Mouse (Mus musculus): Measurements from ENCODE around the gene Arv1.

Gene Arv1

DNA sequence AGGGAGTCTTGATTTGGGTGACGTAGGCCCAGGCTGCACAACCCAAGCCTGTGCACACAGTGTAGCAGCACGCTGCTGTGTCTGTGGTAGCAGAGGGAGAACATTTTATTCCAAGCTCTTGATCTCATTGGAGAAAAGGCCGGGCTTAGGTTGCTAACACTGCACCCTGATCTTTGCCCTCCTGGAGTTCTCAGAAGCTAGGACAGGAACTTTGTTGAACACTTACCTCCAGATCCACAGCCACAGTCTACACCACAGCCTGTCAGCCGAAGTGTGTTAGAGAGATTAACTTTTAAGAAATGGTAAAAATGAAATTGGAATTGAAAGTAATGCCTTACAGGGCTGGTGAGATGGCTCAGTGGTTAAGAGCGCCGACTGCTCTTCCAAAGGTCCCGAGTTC is 2.4 kb downstream of the Arv1 start:
- DNase-seq (ENCODE audit: low spot score): no peak

DNA sequence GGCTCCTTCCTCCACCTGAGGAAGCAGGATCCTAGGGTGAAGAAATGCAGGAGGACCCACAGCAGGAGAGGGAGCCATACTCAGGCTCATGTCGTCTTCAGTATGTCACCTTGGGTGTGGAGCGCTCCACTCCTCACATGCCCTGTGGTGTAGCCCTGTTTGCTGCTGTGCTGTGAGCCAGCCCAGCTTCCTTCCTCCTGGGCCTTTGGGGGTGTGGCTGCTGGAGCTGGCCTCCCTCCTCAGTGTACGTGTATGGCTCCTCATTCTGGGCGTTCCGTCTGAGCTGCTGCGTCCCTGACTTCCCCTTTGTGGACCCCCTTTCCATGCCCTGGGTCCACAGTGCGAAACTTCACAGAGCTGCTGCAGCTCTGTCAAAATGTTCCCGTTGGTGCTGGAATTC is 10.9 kb downstream of the Arv1 start:
- DNase-seq (ENCODE audit: low spot score): no peak

DNA sequence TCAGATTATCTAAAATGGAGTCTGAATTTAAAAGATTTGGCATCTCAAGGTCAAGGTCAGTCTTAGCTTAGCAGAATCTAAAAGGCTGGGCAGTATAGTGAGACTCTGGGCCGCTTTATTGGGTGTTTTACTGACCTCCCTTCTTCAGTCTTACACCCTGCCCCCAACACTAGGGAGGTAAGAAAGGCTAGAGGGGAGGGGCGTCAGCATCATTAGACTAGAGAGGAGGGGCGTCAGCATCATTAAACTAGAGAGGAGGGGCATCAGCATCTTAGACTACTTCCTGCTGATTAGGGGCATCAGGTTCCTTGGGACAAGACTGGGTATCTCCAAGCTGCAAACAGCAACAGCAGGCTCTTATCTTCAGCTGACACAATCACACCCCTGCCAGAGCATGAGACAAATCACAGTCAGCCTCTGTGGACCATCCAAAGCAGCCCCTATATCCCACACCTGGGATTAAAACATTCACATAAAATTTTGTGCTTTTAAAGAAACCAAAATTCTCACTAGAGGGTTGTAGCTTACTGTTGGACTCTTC is 13.5 kb downstream of the Arv1 start:
- DNase-seq (ENCODE audit: low spot score): no peak

DNA sequence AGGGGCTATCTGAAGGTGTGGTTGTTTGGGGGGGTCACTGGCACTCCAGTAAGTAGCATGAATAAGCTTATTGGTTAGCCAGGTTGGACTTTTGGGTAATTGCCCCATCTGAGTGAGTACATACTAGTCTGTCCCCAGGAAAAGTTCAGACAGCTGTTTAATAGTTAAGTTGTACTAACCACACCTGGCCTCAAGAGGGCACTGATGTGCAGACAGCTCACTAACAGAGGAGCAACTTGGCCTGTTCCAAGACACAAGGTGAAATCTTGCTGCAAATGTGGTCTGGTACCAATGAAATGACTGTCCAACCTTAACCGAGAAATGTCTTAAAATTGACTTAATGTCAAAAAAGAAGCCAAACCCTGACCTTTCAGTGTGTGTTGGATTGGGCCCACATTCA is 17.3 kb downstream of the Arv1 start:
- peak; percentile 25 for DNase-seq (ENCODE audit: low spot score)

DNA sequence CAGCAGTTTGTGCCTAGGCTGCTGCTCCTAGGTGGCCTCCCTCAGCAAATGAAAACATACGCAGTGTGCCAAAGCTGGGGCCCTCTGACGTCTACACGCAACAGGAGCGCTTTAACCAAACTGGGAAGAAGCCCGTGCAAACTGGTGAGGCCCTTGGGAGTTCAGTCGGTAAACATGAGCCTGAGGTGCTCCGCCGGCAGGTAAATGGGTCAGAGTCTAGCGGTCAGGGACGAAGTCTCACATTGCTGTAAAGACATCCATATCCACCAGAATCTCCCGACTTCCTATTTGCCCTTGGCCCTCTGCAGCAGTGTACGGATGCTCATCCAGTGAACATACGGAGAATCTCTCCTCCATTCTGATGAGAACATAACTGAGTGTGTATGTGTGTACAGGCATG is 24.7 kb downstream of the Arv1 start:
- DNase-seq (ENCODE audit: low spot score): no peak

DNA sequence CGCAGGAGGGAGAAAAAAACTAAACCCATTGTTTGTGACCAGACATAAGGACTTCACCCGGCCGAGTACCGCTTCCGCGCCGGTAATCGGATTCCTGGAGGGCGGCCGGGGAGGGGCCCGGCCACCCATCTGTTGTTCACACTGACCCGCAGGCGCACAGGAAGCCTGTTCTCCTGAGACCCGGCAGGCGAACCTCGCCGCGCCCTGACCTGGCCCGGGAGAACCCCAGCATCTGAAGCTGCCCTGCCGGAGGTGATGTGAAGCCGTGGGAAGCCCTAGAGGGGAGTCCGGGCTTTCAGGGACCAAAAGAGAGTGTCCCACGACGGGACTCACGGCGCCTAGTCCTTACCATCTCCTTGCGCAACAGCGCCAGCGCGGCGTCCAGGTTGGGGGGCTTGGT is 29.3 kb downstream of the Arv1 start:
- no peak for DNase-seq (ENCODE audit: low spot score)

DNA sequence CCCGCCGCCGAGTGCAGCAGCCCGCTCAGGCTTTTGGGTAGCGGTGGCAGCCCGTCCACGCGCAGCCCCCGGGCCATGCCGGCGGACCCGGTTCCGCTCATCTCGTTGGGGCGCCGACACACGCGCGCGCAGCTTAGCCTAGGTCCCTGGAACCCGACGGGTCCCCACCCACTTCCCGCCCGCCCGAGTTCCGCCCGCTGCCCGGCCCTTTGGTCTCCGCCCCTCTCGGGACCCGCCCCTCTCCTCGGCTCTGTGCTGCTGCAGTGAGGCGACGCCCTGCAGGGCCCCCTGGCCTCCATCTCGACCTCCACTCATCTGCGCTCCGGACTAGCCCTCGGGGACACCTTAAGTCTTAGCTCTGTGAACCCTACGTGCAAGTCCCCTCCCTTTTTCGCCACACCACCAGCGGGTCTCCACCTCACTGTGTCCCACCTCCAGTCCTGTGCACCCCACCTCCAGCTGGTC is 29.8 kb downstream of the Arv1 start, which contains the start of gene Fam89a:
TSS of gene Fam89a (minus strand) at position 124 of the 465 bp plus-strand sequence.
- DNase-seq (ENCODE audit: low spot score): peak; percentile 17

DNA sequence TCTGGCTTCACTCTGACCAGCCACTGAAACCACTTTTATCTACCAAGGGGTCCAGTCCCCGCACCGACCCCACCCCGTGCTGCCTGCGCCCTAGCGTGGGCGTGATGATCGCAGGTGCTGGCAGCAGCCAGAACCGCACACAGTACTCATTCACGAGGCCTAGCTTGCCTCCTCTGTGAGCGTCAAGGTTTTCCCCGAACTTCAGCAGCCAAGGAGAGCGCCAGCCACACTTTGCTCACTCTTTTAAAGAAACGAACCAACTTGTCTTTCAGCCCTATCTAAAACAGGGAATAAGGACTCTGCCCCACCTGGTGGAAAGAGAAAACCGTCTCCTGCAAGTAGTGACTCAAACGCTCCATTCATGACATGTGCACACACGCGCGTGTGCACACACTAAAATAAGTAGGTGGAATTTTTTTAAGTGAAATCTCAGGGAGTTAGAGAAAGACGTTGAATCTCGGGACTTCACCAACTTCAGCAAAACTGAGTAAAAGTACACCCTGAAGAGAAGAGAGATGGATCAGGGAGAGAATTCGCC is 30.5 kb downstream of the Arv1 start:
- no peak for DNase-seq (ENCODE audit: low spot score)

DNA sequence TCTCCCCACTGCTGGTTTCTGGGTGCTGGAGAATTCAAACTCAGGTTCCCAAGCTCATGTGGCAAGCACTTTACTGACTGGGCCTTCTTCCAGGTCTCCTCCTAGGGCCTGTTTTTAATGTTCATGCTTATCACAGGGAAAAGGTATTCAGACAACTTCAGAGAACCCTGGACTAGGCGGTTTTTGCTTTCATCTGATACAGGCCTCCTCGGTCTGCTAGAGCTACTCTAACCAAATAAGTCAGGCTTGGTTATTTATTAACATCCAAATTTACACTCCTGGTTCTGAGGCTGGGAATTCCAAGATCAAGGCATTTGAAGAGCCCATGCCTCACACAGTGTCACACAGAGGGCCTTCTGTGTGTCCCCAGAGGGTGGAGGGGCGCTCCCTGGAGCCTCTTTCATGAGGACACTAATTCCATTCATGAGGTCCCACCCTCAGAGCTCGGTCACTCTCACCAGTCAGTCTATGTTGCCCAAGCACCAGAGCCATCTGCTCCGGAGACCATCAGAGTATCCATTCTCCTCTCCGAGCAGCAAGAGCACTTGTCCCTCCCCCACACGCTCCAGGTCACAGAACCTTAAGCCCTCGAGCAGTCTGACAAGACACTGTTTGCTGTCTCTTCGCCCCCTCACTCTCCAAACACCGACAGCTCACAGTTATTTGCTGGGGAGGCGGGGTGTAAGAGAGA is 32.3 kb downstream of the Arv1 start:
- DNase-seq (ENCODE audit: low spot score): no peak

DNA sequence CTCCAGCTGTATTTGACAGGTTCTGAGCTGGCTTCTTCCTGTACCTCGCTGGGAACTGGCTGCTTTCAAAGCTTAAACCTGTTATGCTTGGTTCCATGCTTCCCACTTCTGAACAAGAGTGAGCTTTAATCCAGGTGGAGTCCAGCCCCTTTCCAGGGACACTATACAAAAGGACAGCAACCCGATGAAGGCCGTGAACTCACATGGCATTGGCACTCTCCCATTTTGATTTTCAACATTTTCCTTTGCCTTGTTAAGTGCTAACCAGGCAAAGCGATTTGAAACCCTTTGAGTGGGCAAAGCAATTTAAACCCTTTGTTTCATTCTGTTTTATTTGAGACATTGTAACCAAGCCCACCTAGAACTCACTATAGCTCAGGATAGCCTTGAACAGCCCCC is 32.9 kb downstream of the Arv1 start:
- DNase-seq (ENCODE audit: low spot score): no peak

DNA sequence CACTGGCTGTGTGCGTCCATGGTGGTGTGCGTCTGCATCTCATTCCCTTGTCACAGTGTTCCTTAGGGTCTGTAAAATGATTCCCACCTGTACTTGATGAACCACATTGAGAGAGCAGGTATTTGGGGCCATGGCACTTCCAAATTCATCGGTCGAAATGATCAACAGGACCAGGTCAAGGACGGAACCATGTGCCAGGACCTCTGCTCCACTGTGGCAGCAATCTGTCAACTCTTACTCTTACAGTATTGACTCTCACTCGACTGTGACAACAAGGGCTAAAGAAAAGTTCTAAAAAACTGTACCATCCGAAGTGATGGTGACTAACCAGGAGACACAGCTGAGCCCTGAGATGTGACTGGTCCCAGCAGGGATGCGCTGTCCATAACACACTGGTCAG is 33.5 kb downstream of the Arv1 start:
- no peak for DNase-seq (ENCODE audit: low spot score)

DNA sequence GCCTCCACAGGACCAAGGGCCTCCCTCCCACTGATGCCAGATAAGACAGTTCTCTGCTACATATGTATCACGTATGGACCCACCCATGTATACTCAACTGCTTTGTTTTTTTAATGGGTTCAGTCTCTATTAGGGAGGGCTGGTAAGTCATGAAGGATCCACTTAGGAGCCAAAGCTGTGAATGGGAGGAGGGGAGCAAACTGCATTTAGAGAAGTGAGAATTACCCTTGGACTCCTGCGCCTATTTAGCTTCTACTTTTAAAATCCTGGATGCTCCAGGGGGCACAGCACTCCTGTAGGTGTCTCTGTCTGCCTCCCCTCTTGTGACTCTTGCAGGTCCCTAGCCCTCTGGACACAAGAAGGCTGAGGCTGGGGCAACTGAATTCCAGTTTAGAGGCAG is 34.2 kb downstream of the Arv1 start:
- DNase-seq (ENCODE audit: low spot score): no peak

DNA sequence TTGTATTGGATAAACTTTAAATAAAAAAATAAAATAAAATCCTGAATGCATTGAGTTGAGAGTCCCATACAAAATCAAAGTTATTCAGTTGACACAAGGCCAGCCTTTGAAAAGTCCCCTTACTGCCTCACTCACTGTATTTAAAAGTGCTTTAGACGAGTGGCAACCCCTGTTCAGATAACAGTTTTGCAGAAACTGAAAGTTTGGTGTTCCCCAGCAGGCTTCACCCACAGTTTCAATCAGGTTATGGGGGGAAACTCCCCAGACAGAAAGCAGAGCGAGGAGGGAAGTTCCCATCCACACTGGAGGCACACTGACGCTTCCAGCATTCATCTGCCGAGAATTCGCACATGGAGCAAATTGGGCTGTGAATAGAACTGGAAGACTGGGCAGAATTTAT is 34.7 kb downstream of the Arv1 start:
- no peak for DNase-seq (ENCODE audit: low spot score)

DNA sequence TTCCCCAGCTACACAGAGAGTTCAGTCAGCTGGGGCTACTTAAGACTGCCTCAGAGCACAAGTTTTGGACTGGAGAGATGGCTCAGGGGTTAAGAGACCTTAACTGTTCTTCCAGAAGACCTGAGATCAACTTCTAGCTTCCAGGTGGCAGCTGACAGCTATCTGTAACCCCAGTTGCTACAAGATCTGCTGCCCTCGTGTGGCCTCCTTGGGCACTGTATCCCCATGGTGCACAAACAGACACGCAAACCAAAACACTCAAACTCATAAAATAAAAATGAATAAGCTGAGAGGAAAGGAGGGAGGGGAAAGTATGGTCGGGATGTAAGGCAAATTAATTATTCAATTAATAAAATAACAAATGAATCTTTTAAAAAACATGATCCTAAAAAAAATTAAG is 36.6 kb downstream of the Arv1 start:
- peak; percentile 8 for DNase-seq (ENCODE audit: low spot score)

DNA sequence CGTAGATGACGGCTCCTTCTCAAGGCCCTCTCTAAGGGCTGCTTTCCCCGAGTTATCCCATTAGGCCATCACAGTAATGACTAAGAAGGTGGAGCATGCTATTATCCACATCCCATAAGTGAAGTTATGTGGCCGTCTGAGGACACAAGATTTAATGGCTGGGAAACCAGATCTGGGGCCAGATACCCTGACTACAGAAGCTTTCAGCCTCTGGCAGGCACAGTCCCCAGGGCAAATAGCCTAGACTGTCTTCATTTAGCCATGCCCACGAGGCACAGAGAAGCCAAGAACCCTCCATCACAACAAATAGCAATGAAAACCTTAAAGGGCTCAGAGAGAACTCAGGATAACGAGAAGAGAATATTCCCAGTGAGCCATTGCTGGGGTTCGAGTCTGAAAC is 41.1 kb downstream of the Arv1 start:
- DNase-seq (ENCODE audit: low spot score): no peak

DNA sequence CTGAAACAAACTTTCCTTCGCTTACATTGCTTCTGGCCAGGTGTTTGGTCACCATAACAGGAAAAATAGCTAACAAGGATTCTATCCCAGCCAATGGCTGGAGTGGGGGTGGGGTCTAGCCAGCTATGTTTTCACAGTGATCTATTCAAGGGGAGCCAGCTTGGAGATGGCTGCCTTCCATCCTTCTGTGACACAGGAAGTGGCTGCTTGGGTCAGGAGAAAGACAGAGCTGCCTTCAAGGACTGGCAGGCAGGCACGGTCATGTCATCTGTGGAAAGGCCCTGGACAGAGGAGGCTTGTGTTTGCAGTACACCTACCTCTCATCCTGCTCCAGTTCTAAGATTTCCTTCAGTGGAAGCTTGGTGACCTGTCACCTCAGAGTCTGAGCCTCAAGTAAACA is 50.5 kb downstream of the Arv1 start:
- DNase-seq (ENCODE audit: low spot score): no peak

DNA sequence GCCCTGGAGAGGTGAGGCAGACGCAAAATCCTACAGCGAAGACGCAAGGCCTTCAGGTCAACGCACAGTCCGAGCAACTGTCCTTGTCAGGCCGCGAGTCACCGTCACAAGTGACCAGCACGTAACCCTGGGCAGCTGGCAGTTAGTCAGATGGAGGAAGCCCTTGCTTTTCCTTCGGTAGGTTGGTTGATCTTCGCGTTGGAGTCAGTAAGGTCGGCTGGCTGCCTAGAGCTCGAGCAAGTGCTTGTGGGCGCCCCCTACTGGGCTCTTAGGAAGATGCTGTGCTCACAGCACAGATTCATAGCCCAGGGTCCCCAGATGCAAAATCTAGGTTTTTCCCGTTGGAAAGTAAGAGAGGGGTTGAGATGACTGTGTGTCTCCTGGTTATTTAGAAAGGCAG is 53.8 kb downstream of the Arv1 start:
- peak; percentile 41 for DNase-seq (ENCODE audit: low spot score)

DNA sequence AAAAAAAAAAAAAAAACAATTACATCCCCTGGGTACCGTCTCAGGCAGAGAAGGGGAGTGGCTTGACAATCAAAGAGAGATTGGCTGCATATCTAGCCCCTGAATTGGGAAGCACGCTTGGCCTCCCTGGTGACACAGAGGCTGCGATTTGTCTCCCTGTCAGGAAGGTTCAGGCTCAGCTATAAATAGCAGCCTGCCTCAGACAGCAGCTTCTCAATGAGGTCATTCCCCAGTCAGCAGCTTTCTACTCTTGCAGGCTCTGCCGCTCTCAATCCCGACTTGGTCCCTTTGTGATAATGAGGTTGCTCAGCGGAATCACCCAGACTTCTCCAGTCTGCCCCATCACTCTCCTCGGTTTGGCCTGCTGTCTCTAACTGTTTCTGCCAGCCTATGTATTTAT is 58.3 kb downstream of the Arv1 start:
- DNase-seq (ENCODE audit: low spot score): no peak

DNA sequence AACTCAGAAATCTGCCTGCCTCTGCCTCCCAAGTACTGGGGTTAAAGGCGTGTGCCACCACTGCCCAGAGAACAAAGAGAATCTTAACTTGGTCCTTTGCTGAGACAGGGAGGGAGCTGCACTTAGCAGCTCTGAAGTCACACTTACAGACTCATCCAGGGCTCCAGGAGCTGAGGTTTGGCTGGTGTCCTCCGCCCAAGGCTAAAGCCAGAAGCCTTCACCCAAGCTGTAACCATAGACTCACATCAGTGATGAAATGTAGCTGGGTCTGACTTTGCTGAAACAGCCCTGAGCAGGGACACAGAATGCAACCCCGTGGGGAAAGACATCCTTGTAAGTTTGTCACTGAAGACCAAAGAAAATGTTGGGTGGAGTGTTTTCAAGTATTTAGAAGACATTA is 60.5 kb downstream of the Arv1 start:
- DNase-seq (ENCODE audit: low spot score): no peak

DNA sequence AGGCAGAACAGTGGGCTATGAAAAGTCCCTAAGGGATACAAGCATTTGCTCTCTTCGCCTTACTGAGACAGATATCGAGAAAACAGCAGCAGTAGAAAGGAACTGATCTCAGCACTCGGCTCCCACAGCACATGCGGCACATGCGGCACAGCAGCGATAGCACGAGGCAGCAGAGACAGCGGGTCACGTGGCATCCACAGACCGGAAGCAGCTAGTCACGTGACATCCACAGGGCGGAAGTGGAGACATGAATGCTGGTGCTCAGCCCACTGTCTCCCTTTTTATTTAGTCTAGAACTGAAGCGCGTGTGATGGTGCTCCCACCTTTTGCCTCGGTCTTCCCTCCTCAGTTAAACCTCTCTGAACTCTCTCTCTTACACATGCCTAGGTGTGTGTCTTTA is 61.3 kb downstream of the Arv1 start:
- no peak for DNase-seq (ENCODE audit: low spot score)
